Mouse (Mus musculus) ES-E14 (cell line): ENCODE data around the gene Wdfy1.

Experiments used
- CHD2 ChIP-seq: IDR thresholded peaks from 2 replicates; pipeline ENCODE4 v1.6.1; 2014; ENCODE audit warnings: mild to moderate bottlenecking, low read depth, low read length, inconsistent platforms
- HCFC1 ChIP-seq: IDR thresholded peaks from 2 replicates; pipeline ENCODE4 v1.6.1; 2012; ENCODE audit warnings: low read length, inconsistent platforms, borderline replicate concordance; ENCODE audit not compliant: insufficient read depth
- MAFK ChIP-seq: IDR thresholded peaks from 2 replicates; pipeline ENCODE4 v1.6.1; 2014; ENCODE audit warnings: mild to moderate bottlenecking, low read depth, low read length, inconsistent platforms; ENCODE audit not compliant: insufficient read depth
- ZC3H11A ChIP-seq: IDR thresholded peaks from 2 replicates; pipeline ENCODE4 v1.6.1; 2012; ENCODE audit warnings: low read depth, mild to moderate bottlenecking, inconsistent platforms, low read length, borderline replicate concordance
- ZNF384 ChIP-seq: IDR thresholded peaks from 2 replicates; pipeline ENCODE4 v1.6.1; 2012; ENCODE audit warnings: low read depth, low read length, inconsistent platforms

GRCm38 (mm10) chr1:79786267-79786927 is 10.5 kb upstream of the Wdfy1 start:
- TF ChIP-seq ZC3H11A (no peak), HCFC1 (no peak), MAFK (no peak), CHD2 (no peak), ZNF384 (no peak)
